Mouse (Mus musculus) liver, embryonic 14.5 days (tissue): ENCODE results near the gene Syt3.

Source experiments
- CTCF ChIP-seq: IDR thresholded peaks from 2 replicates; pipeline ENCODE4 v1.5.1; 2016; ENCODE audit warnings: antibody characterized with exemption, low read depth, control low read depth
- EP300 ChIP-seq: IDR thresholded peaks from 2 replicates; pipeline ENCODE4 v1.6.1; 2016; ENCODE audit warnings: antibody characterized with exemption, low read depth

DNA sequence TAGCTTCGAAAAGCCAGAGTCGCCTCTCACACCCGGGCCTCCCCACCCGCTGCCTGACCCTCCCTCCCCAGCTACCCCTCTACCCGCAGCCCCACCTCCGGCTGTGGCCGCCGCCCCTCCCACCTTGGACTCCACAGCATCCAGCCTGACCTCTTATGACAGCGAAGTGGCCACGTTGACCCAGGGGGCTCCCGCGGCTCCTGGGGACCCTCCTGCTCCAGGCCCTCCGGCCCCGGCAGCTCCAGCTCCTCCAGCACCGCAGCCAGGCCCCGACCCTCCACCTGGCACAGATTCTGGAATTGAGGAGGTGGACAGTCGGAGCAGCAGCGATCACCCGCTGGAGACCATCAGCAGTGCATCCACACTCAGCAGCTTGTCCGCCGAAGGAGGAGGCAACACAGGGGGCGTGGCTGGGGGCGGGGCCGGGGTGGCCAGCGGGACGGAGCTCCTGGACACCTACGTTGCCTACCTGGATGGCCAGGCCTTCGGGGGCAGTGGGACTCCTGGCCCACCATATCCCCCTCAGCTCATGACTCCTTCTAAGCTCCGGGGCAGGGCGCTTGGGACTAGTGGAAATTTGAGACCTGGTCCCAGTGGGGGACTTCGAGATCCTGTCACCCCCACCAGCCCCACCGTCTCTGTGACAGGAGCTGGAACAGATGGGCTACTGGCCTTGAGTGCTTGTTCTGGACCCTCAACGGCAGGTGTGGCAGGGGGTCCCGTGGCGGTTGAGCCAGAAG lies 30.1 kb upstream of the Syt3 start:
- TF ChIP-seq CTCF (no peak), EP300 (no peak)
